Mouse (Mus musculus) monocyte, adult 2 months (primary cell): ENCODE measurements at regions not wholly inside any gene's neighbourhood (a gene's known extent, or its start where the extent isn't known, plus 50 kb on each side); places are given as distances from the start of the nearest gene placed in this dataset.
A peak's percentile ranks its signal among the peaks of the same experiment; 100 is the strongest.

Experiments used
- DNase-seq, 2 experiments: peaks; one replicate each; pipeline ENCODE4 v3.0.0; 2022; ENCODE audit warnings: low spot score in 2 of 2, low read depth in 1 of 2

- DNase-seq: peak; percentile 22 to 64
Observed at GRCm38 (mm10) chr5:74943737-74944403, 100.7 kb downstream of the Chic2 start.

DNA sequence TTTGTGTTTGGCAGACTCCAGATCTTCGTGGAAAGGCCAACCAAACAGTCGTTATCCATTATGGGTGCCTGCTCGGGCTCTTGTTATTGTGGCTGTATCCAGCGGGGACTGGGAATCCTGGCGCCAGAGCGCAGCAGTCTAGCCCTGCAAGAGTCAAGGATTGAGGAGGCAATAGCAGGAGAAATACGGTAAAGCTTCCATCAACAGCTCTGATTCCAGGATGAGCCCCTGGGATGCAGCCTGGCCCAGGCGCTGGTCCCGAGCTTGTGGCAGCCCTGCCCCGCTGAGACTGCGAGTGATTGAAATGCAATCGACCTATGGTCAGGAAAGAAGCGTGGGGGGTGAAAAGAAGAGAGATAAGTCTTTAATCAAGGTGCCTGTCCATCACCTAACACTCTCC is 103.1 kb downstream of the Chic2 start:
- DNase-seq: no peak

DNA sequence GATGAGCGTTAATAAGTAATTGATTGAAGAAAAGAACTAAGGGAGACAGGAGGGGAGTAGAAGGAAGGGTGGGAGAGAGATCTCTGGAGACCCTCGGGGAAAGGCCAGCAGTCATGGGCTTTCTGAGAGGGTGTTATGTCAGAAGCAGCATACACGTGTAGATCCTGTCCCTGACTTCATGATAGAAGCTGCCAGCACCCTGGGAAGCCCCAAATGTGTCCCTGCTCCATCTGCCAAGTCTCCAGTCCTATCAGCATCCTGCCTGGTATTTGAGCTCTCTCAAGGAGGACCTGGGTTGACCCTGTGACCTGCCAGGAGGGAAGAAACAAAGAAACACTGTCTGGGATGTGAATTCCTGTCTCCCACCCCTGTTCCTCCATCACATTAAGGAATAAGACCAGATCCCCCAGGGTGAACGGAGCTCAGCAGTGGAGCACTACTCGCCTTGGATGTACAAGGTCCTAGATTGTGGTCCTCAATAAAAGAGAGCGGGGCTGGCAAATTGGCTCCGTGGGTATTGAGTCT is 107.1 kb downstream of the Chic2 start:
- no peak for DNase-seq

GRCm38 (mm10) chr5:74936087-74936486 is 108.5 kb downstream of the Chic2 start:
- no peak for DNase-seq

- DNase-seq: no peak
Observed at GRCm38 (mm10) chr5:74935676-74936075, 108.9 kb downstream of the Chic2 start.

DNA sequence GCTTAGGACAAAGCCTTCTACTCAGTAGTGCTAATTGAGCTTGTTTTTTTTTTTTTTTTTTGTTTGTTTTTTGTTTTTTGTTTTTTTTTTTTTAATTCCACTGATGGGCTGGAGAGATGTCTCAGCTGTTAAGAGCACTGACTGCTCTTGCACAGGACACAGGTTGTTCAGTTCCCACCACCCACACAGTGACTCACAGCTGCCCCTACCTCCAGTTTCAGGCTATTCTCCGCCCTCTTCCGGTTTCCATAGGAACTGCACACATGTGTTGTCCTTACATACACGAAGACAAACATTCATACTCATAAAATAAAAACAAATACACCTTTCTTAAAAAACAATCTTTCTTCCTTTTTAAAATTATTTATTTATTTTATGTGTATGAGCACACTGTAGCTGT is 111.3 kb downstream of the Chic2 start:
- no peak for DNase-seq

DNA sequence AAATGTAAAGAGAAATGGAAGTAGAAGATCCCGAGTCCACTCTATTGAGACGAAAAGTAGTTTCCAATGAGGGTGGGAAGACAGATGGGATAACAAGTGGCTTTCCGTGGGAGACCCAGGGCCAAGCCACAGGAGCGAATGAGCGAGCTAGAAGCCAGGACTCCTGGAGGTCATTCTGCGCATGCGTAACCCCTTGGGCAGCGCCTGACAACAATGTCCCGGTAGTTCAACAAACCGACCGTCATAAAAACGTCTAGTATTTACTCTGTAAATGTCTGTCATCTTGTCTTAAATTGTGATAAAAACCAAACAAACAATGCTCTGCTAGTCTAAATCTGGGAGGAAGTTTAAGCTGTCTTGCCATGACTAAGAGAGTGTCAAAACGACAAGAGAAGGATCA is 112.4 kb downstream of the Chic2 start:
- no peak for DNase-seq

DNA sequence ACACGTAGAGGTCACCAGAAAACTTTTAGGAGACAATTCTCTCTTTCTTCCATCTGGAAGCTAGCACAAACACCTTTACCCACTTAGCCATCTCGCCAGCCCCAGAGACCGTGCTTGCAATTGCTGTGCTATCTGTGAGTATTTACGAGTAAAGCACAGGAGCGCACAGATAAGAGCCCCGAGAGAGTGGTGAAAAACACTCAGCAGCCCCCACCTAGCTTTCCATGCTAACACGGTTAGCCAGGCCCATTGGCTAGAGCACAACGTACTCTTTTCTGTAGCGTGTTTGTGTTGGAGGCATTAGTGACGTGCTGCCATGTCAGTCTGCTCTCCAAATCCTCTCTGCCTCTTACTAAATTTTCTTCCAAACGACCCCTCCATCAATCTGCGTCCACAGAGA is 112.8 kb downstream of the Chic2 start:
- DNase-seq: no peak

DNA sequence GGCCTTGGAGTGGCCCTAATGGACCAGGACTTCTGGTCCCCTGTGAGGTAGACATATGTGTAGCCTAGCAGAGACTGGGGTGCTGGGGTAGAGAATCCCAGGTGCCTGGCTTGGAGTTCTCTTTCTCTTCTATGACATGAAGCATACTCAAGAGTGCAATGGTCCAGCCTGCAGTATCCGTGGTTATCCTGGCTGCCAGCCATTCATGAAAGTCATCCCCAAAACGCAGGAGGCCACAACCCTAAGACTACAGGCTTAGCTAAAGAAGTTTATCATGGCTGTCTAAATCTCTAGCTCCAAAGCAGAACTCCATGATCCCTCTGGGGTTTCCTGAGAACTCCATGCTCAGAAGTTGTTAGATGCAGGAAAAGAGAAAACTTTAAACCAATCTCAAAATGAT is 117.0 kb downstream of the Chic2 start:
- no peak for DNase-seq

DNA sequence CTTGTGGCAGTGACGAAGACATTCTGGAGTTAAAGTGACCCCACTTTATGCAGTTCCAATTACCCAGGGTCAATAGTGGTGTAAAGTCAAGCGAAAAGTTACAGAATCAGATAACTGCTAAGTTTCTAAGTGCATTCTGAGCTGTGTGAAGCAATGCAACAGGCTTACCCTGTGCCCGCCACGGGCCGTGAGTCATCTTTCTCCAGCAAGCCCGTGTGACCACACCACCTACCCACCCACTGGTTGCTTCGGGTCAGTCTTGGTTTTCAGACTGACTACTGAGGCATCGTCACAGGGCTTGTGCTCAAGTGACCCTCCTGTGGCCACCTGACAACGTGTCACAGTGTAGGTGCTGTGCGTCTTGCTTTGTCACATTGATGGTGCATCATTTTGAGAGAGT is 118.8 kb downstream of the Chic2 start:
- DNase-seq: no peak

GRCm38 (mm10) chr5:74924031-74924533 is 120.5 kb downstream of the Chic2 start:
- no peak for DNase-seq

DNA sequence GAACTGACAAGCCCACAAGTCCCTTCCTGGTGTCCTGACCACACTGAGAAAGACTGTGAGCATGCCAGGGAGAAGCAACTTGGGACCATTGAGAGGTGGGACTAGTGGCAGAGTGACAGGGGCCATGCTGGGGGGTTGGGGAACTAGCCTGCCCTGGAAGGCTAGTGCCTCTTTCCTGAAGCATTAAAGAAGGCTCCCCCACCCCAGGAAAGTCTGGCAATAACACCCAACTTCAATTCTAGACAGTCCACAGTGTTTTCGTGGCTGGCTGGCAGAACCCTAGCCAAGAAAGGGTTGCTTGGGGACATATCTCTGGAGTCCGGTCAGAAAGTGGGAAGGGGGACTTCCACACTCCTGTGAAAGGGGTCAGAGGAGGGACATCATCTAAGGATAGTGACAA is 121.2 kb downstream of the Chic2 start:
- no peak for DNase-seq

DNA sequence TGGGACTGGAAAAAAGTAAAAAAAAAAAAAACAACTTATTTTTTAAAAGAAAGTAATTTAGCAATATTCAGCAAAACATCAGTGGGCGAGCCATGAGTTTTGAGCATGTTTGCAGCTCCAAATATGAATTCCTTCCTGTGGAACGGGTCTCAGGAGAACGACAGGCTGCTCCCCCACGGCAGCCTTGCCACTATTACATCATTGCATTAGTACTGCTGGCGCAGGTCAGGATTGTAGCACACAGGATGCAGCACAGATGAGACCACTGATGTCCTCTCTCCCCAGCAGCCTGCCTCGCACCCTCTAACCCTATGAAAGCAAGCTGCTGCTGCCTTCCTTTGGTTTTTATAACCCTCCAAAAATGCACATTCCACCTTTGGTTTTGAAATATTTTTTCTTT is 121.7 kb downstream of the Chic2 start:
- no peak for DNase-seq

GRCm38 (mm10) chr5:74920939-74921338 is 123.6 kb downstream of the Chic2 start:
- no peak for DNase-seq

DNA sequence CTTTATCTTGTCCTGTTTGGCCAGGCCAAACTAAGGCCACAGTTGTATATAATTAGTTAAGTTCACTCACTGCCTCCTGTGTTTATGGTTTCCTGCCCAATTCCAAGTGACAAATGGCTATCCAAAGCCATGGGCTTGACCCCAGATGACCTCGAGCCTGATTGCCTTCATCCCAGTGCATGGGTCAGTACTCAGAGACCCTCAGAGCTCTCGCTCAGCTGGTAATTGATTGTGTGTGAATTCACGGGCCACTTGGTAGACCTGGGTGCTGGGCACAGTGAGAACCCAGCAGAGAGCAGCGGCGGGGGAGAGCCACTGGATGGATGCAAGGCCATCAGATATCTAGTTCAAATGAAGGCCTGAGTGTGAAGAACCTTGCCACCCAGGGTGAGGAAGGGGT is 124.1 kb downstream of the Chic2 start:
- no peak for DNase-seq

DNA sequence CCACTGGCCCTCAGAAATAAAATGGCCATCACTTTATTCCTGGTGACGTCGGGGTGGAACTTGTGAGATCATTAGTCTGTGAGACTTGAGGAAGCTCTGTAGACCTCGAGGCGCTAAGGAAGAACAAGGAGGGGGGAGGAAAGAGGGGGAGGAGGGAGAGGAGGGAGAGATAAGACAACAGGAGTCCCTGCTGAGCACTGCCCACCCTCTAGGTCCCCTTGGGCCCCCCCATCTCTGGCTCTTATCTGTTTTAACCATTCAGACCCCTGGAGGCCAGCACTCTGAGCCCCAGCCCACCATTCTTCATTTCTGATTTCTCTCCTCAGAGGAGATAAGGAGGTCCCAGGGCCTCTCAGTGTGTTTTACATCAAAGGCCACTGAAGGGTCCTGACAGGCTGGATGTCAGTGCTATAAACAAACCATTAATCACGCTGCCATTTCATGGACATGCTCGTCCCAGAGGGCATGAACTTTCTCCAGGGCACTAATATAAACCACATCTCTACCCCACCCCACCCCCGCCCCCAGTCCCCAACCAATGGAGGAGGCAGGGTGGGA is 139.0 kb downstream of the Chic2 start:
- no peak for DNase-seq

- DNase-seq: no peak
Observed at GRCm38 (mm10) chr5:74904927-74905503, 139.6 kb downstream of the Chic2 start.

GRCm38 (mm10) chr5:74904327-74904726 is 140.2 kb downstream of the Chic2 start:
- DNase-seq: no peak

DNA sequence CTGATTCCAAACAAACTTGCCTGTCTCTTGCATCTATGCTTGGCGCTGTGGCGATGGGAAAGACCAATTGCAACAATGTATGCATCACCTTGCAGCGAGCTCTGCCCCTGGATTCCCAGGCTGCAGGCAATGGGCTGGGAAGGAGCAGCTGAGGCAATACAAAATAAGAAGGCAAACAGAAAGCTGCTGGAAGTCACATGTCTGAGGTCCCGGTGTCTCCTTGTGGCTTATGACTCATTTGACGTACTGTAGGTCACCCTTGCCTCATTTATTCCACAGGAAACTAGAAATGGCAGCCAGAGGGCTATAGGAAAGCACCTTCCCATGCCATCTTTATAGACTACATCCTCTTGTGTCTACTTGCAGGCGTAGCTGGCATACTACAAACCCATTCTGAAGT is 140.9 kb downstream of the Chic2 start:
- no peak for DNase-seq

GRCm38 (mm10) chr5:74897133-74897532 is 147.4 kb downstream of the Chic2 start:
- no peak for DNase-seq

- DNase-seq: no peak
Observed at GRCm38 (mm10) chr5:74893276-74893675, 151.3 kb downstream of the Chic2 start.

DNA sequence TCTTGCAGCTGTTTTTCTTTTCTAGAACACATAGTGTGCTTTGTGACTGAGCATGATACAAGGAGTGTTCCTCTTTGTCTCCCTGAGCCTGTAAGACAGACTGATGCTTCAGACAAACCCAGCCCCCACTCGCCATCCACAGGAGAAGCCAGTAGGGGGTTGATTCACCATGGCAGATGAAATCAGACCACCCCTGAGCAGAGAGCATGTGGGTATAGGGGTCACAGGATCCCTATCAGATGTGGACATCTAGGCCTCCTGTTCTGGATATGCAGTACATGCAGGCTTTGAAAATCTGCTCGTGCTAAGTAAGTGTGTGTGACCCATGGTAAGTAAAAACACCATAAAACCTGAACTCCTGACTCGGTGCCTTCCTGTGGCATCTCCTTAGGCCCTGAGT is 153.0 kb downstream of the Chic2 start:
- DNase-seq: no peak

DNA sequence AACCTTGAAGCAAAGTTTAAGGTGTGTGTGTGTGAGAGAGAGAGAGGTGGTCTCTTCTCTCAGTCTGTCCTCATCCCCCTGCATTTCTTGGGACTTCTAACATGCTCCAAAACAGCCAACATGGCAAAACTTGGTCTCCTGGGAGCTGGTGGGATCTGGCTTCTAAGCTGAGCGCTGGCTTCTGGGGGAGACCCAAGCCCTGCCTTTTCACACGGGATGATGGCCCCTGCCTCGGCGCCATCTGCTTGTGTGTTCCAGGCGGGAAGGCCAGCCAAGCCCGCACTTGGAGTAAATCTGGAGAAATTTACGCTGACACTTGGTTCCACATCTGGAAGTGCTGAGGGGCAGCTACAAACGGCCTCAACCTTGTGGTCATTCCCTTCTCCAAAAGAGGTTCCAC is 155.6 kb downstream of the Chic2 start:
- DNase-seq: no peak
